Mouse (Mus musculus): Measurements from ENCODE around the gene Etv6. TPM values are rescaled to one million over a fixed set of nuclear protein-coding genes. Genes with fewer than 3 reads are reported as not detected.

The Etv6 gene
- polyA plus RNA-seq, 1 experiment from 2014 or later = 12.6 TPM

GRCm38 (mm10) chr6:134107696-134108095, 72.2 kb downstream of the Etv6 start:
- H3K4me1 ChIP-seq (replicated peaks; ENCODE audit: control insufficient read depth, insufficient read depth, low read length) = peaks cover 28% of the 10 kb centered on the region
- H3K4me3 ChIP-seq (ENCODE audit: low read length) = no peak overlapping the region
- no peaks in the 10 kb centered on the region for H3K27me3 ChIP-seq (ENCODE audit: control insufficient read depth, insufficient read depth, low read depth, low read length)
- H3K4me2 ChIP-seq (ENCODE audit: low read depth, low read length) = no peak overlapping the region
- H3K9ac ChIP-seq (ENCODE audit: low read length) = no peak overlapping the region
- no peak overlapping the region for H3K27ac ChIP-seq (ENCODE audit: low read length)
- H3K9me3 ChIP-seq (ENCODE audit: control insufficient read depth, low read length) = no peaks in the 10 kb centered on the region
- no peaks in the 10 kb centered on the region for H3K36me3 ChIP-seq (ENCODE audit: control insufficient read depth, insufficient read depth, low read length)
- no peak for ATAC-seq (ENCODE audit: low read depth)
- WGBS = 61% methylated on average over 7 of the region's 7 CpGs

- no peaks in the 10 kb centered on the region for H3K36me3 ChIP-seq (ENCODE audit: control insufficient read depth, insufficient read depth, low read length)
- no peak overlapping the region for H3K4me3 ChIP-seq (ENCODE audit: low read length)
- no peak overlapping the region for H3K27ac ChIP-seq (ENCODE audit: low read length)
- no peak overlapping the region for H3K9ac ChIP-seq (ENCODE audit: low read length)
- no peaks in the 10 kb centered on the region for H3K9me3 ChIP-seq (ENCODE audit: control insufficient read depth, low read length)
- 100% methylated on average over 1 of the region's 1 CpGs for WGBS
- no peaks in the 10 kb centered on the region for H3K27me3 ChIP-seq (ENCODE audit: control insufficient read depth, insufficient read depth, low read depth, low read length)
- peaks cover 30% of the 10 kb centered on the region for H3K4me1 ChIP-seq (replicated peaks; ENCODE audit: control insufficient read depth, insufficient read depth, low read length)
- no peak for ATAC-seq (ENCODE audit: low read depth)
- no peak overlapping the region for H3K4me2 ChIP-seq (ENCODE audit: low read depth, low read length)
Measured at GRCm38 (mm10) chr6:134109675-134110074, 74.2 kb downstream of the Etv6 start.

- Histone ChIP-seq H3K4me1 (replicated peaks; ENCODE audit: control insufficient read depth, insufficient read depth, low read length) (peaks cover 25% of the 10 kb centered on the region), H3K27me3 (ENCODE audit: control insufficient read depth, insufficient read depth, low read depth, low read length) (no peaks in the 10 kb centered on the region)
- ATAC-seq (ENCODE audit: low read depth) = no peak
Measured at GRCm38 (mm10) chr6:134110206-134110605, 74.7 kb downstream of the Etv6 start.

GRCm38 (mm10) chr6:134111599-134111998, 76.1 kb downstream of the Etv6 start:
- H3K27ac ChIP-seq (ENCODE audit: low read length) = no peak overlapping the region
- H3K4me3 ChIP-seq (ENCODE audit: low read length) = no peak overlapping the region
- H3K27me3 ChIP-seq (ENCODE audit: control insufficient read depth, insufficient read depth, low read depth, low read length) = no peaks in the 10 kb centered on the region
- H3K4me1 ChIP-seq (replicated peaks; ENCODE audit: control insufficient read depth, insufficient read depth, low read length) = peaks cover 11% of the 10 kb centered on the region; the same call in 1 of the 2 replicates
- WGBS = 54% methylated on average over 8 of the region's 8 CpGs
- ATAC-seq (ENCODE audit: low read depth) = no peak
- no peak overlapping the region for H3K9ac ChIP-seq (ENCODE audit: low read length)
- H3K36me3 ChIP-seq (ENCODE audit: control insufficient read depth, insufficient read depth, low read length) = no peaks in the 10 kb centered on the region; the same call in 1 of the 2 replicates
- H3K4me2 ChIP-seq (ENCODE audit: low read depth, low read length) = no peak overlapping the region
- no peaks in the 10 kb centered on the region for H3K9me3 ChIP-seq (ENCODE audit: control insufficient read depth, low read length)

More at GRCm38 (mm10) chr6:134110206-134110605, 74.7 kb downstream of the Etv6 start:
- Histone ChIP-seq H3K9ac (ENCODE audit: low read length) (no peak overlapping the region), H3K36me3 (ENCODE audit: control insufficient read depth, insufficient read depth, low read length) (no peaks in the 10 kb centered on the region; the same call in 1 of the 2 replicates), H3K27ac (ENCODE audit: low read length) (no peak overlapping the region), H3K9me3 (ENCODE audit: control insufficient read depth, low read length) (no peaks in the 10 kb centered on the region), H3K4me3 (ENCODE audit: low read length) (no peak overlapping the region), H3K4me2 (ENCODE audit: low read depth, low read length) (no peak overlapping the region)
- 96% methylated on average over 5 of the region's 5 CpGs for WGBS

- ATAC-seq (ENCODE audit: low read depth) = no peak
- H3K27ac ChIP-seq (ENCODE audit: low read length) = peak overlapping the region; percentile 73
- WGBS = 81% methylated on average over 8 of the region's 8 CpGs
Measured at GRCm38 (mm10) chr6:134112753-134113152, 77.3 kb downstream of the Etv6 start.

GRCm38 (mm10) chr6:134113168-134113567, 77.7 kb downstream of the Etv6 start:
- no peak overlapping the region for H3K9ac ChIP-seq (ENCODE audit: low read length)
- peak overlapping the region; percentile 73 for H3K27ac ChIP-seq (ENCODE audit: low read length)
- no peaks in the 10 kb centered on the region; the same call in 1 of the 2 replicates for H3K36me3 ChIP-seq (ENCODE audit: control insufficient read depth, insufficient read depth, low read length)
- H3K27me3 ChIP-seq (ENCODE audit: control insufficient read depth, insufficient read depth, low read depth, low read length) = no peaks in the 10 kb centered on the region
- no peak overlapping the region for H3K4me2 ChIP-seq (ENCODE audit: low read depth, low read length)
- no peaks in the 10 kb centered on the region for H3K9me3 ChIP-seq (ENCODE audit: control insufficient read depth, low read length)
- H3K4me1 ChIP-seq (replicated peaks; ENCODE audit: control insufficient read depth, insufficient read depth, low read length) = 0 out of 2 replicates have a peak, but pooled peaks cover 6% of the 10 kb centered on the region
- no peak overlapping the region for H3K4me3 ChIP-seq (ENCODE audit: low read length)
- ATAC-seq (ENCODE audit: low read depth) = peak; percentile 73
- 34% methylated on average over 2 of the region's 2 CpGs for WGBS

More at GRCm38 (mm10) chr6:134112753-134113152, 77.3 kb downstream of the Etv6 start:
- Histone ChIP-seq H3K9me3 (ENCODE audit: control insufficient read depth, low read length) (no peaks in the 10 kb centered on the region), H3K36me3 (ENCODE audit: control insufficient read depth, insufficient read depth, low read length) (no peaks in the 10 kb centered on the region; the same call in 1 of the 2 replicates), H3K4me3 (ENCODE audit: low read length) (no peak overlapping the region), H3K4me1 (replicated peaks; ENCODE audit: control insufficient read depth, insufficient read depth, low read length) (0 out of 2 replicates have a peak, but pooled peaks cover 6% of the 10 kb centered on the region), H3K9ac (ENCODE audit: low read length) (no peak overlapping the region), H3K27me3 (ENCODE audit: control insufficient read depth, insufficient read depth, low read depth, low read length) (no peaks in the 10 kb centered on the region), H3K4me2 (ENCODE audit: low read depth, low read length) (no peak overlapping the region)

GRCm38 (mm10) chr6:134115219-134115968, 79.9 kb downstream of the Etv6 start:
- peaks cover 15% of the 10 kb centered on the region for H3K4me1 ChIP-seq (replicated peaks; ENCODE audit: control insufficient read depth, insufficient read depth, low read length)
- no peak overlapping the region for H3K9ac ChIP-seq (ENCODE audit: low read length)
- no peaks in the 10 kb centered on the region; the same call in 1 of the 2 replicates for H3K36me3 ChIP-seq (ENCODE audit: control insufficient read depth, insufficient read depth, low read length)
- no peak overlapping the region for H3K4me3 ChIP-seq (ENCODE audit: low read length)
- H3K4me2 ChIP-seq (ENCODE audit: low read depth, low read length) = no peak overlapping the region
- 63% methylated on average over 14 of the region's 14 CpGs for WGBS
- H3K9me3 ChIP-seq (ENCODE audit: control insufficient read depth, low read length) = no peaks in the 10 kb centered on the region
- ATAC-seq (ENCODE audit: low read depth) = no peak
- no peaks in the 10 kb centered on the region for H3K27me3 ChIP-seq (ENCODE audit: control insufficient read depth, insufficient read depth, low read depth, low read length)
- H3K27ac ChIP-seq (ENCODE audit: low read length) = no peak overlapping the region

- no peak for ATAC-seq (ENCODE audit: low read depth)
- H3K4me2 ChIP-seq (ENCODE audit: low read depth, low read length) = no peak overlapping the region
- H3K36me3 ChIP-seq (ENCODE audit: control insufficient read depth, insufficient read depth, low read length) = no peaks in the 10 kb centered on the region; the same call in 1 of the 2 replicates
- H3K27me3 ChIP-seq (ENCODE audit: control insufficient read depth, insufficient read depth, low read depth, low read length) = no peaks in the 10 kb centered on the region
- H3K27ac ChIP-seq (ENCODE audit: low read length) = no peak overlapping the region
- 62% methylated on average over 13 of the region's 13 CpGs for WGBS
- no peak overlapping the region for H3K9ac ChIP-seq (ENCODE audit: low read length)
- no peak overlapping the region for H3K4me3 ChIP-seq (ENCODE audit: low read length)
- peaks cover 14% of the 10 kb centered on the region for H3K4me1 ChIP-seq (replicated peaks; ENCODE audit: control insufficient read depth, insufficient read depth, low read length)
- no peaks in the 10 kb centered on the region for H3K9me3 ChIP-seq (ENCODE audit: control insufficient read depth, low read length)
Measured at GRCm38 (mm10) chr6:134117380-134117938, 82.0 kb downstream of the Etv6 start.

GRCm38 (mm10) chr6:134118506-134118905, 83.0 kb downstream of the Etv6 start:
- Histone ChIP-seq H3K4me1 (replicated peaks; ENCODE audit: control insufficient read depth, insufficient read depth, low read length) (peaks cover 11% of the 10 kb centered on the region), H3K9me3 (ENCODE audit: control insufficient read depth, low read length) (no peaks in the 10 kb centered on the region), H3K27ac (ENCODE audit: low read length) (no peak overlapping the region), H3K4me3 (ENCODE audit: low read length) (no peak overlapping the region), H3K27me3 (ENCODE audit: control insufficient read depth, insufficient read depth, low read depth, low read length) (no peaks in the 10 kb centered on the region), H3K9ac (ENCODE audit: low read length) (no peak overlapping the region), H3K36me3 (ENCODE audit: control insufficient read depth, insufficient read depth, low read length) (no peaks in the 10 kb centered on the region; the same call in 1 of the 2 replicates), H3K4me2 (ENCODE audit: low read depth, low read length) (no peak overlapping the region)
- no peak for ATAC-seq (ENCODE audit: low read depth)
- WGBS = 72% methylated on average over 5 of the region's 5 CpGs
